Mouse (Mus musculus) lung, embryonic 14.5 days (tissue): ENCODE data around the gene Slc25a41. TPM values are rescaled to one million over a fixed set of nuclear protein-coding genes. Genes with fewer than 3 reads are reported as not detected.
"Not testable (repeated sequence)": the region's sequence is repeated elsewhere in the genome, so short reads cannot be mapped to it uniquely, and the experiment has no call there.

Source experiments
- ATAC-seq: fragments of 200-750 bp; cut with Nextera tagmentation; 2 replicates; pipeline ENCODE4 v1.8.0; 2017; ENCODE audit warnings: mild to moderate bottlenecking, moderate TSS enrichment, moderate library complexity; ENCODE audit not compliant: insufficient read depth
- DNase-seq: peaks from one replicate; pipeline ENCODE4 v3.0.0-alpha.2; 2015
- H3K27ac ChIP-seq: fragments of 300-500 bp; sonication (generic); 2 replicates; pipeline ENCODE4 v1.5.1; 2014; ENCODE audit warnings: low read depth, mild to moderate bottlenecking, moderate library complexity
- H3K27me3 ChIP-seq: fragments of 300-500 bp; sonication (generic); 2 replicates; pipeline ENCODE4 v1.6.1; 2014; ENCODE audit warnings: low read length, control low read depth; ENCODE audit not compliant: insufficient read depth
- H3K36me3 ChIP-seq: fragments of 300-500 bp; sonication (generic); 2 replicates; pipeline ENCODE4 v1.6.1; 2014; ENCODE audit warnings: control low read depth; ENCODE audit not compliant: insufficient read depth
- H3K4me1 ChIP-seq: fragments of 300-500 bp; sonication (generic); 2 replicates; pipeline ENCODE4 v1.6.1; 2014; ENCODE audit warnings: antibody characterized with exemption, control low read depth; ENCODE audit not compliant: insufficient read depth
- H3K4me2 ChIP-seq: fragments of 300-500 bp; sonication (generic); 2 replicates; pipeline ENCODE4 v1.6.1; 2014; ENCODE audit warnings: mild to moderate bottlenecking
- H3K4me3 ChIP-seq: fragments of 300-500 bp; sonication (generic); 2 replicates; pipeline ENCODE4 v1.5.1; 2014; ENCODE audit warnings: low read depth, low read length
- H3K9ac ChIP-seq: fragments of 300-500 bp; sonication (generic); 2 replicates; pipeline ENCODE4 v1.6.1; 2014
- H3K9me3 ChIP-seq: fragments of 300-500 bp; sonication (generic); 2 replicates; pipeline ENCODE4 v1.6.1; 2016; ENCODE audit warnings: low read depth, low read length, control low read depth
- CTCF ChIP-seq: IDR thresholded peaks from 2 replicates; pipeline ENCODE4 v1.5.1; 2016; ENCODE audit warnings: antibody characterized with exemption, low read depth
- WGBS: fragments of 180-500 bp; shearing (Covaris S2); extraction: QIAGEN DNeasy Blood & Tissue Kit; methylation state at CpG from one replicate; pipeline ENCODE4 v1.1.7; 2014; 5-methylcytosine and 5-hydroxymethylcytosine counted together
- polyA plus RNA-seq: library from polyadenylated mRNA; unstranded; fragments of >200 nt; fragmentation: Nextera tagmentation; extraction: Ambion mirVana; gene quantifications from 2 replicates; pipeline ENCODE4 v1.2.1, GENCODE M21; 2014

Gene Slc25a41
- polyA plus RNA-seq, 1 experiment from 2014 or later = 0.16 TPM

- Histone ChIP-seq H3K27me3 (peaks cover 25% of the 10 kb centered on the region), H3K36me3 (0 out of 2 replicates have a peak, but pooled peaks cover 4% of the 10 kb centered on the region), H3K27ac (no peak overlapping the region), H3K4me2 (peak overlapping the region; percentile 90), H3K9ac (no peak overlapping the region), H3K9me3 (no peaks in the 10 kb centered on the region), H3K4me1 (no peaks in the 10 kb centered on the region), H3K4me3 (peak overlapping the region; percentile 75; the same call in 1 of the 2 replicates)
- ATAC-seq = no peak
- DNase-seq = peak; percentile 8
- WGBS = 42% methylated on average over 10 of the region's 10 CpGs
- TF ChIP-seq CTCF = no peak
Measured at GRCm38 (mm10) chr17:57061069-57061468, 19.6 kb upstream of the Slc25a41 start.

- peak overlapping the region; percentile 75 for H3K4me3 ChIP-seq
- peak; percentile 79 for TF ChIP-seq CTCF
- H3K27ac ChIP-seq = no peak overlapping the region
- H3K9me3 ChIP-seq = no peaks in the 10 kb centered on the region
- H3K4me1 ChIP-seq = no peaks in the 10 kb centered on the region
- peak; percentile 89 for ATAC-seq
- WGBS = 1% methylated on average over 44 of the region's 44 CpGs
- H3K9ac ChIP-seq = peak overlapping the region; percentile 64
- DNase-seq = peak; percentile 96
- H3K4me2 ChIP-seq = peak overlapping the region; percentile 90
- peaks cover 25% of the 10 kb centered on the region for H3K27me3 ChIP-seq
- 0 out of 2 replicates have a peak, but pooled peaks cover 2% of the 10 kb centered on the region for H3K36me3 ChIP-seq
Measured at GRCm38 (mm10) chr17:57060231-57060801, 18.9 kb upstream of the Slc25a41 start.

- 0% methylated on average over 45 of the region's 45 CpGs for WGBS
- peak within 1 kb of the TSS; percentile 46; the same call in 1 of the 2 replicates for H3K27ac ChIP-seq
- H3K9me3 ChIP-seq = no peaks in the 10 kb centered on the region
- DNase-seq = peak; percentile 79
- H3K9ac ChIP-seq = peak within 1 kb of the TSS; percentile 64
- no peaks in the 10 kb centered on the region for H3K4me1 ChIP-seq
- TF ChIP-seq CTCF = no peak
- peak within 1 kb of the TSS; percentile 90 for H3K4me2 ChIP-seq
- no peaks in the 10 kb centered on the region for H3K36me3 ChIP-seq
- peak within 1 kb of the TSS; percentile 75 for H3K4me3 ChIP-seq
- peaks cover 25% of the 10 kb centered on the region for H3K27me3 ChIP-seq
- peak; percentile 76 for ATAC-seq
Measured at GRCm38 (mm10) chr17:57059486-57059977, 18.1 kb upstream of the Slc25a41 start, which contains the start of gene Slc25a23. Gene Slc25a23, minus strand, starts transcription at chr17:57059863.

GRCm38 (mm10) chr17:57058891-57059485, 17.5 kb upstream of the Slc25a41 start, which contains the start of gene Crb3:
Gene Crb3, plus strand, starts transcription at chr17:57059105.
- WGBS = under 1% methylated on average over 18 of the region's 22 CpGs
- Histone ChIP-seq H3K9ac (peak within 1 kb of the TSS; percentile 64), H3K9me3 (no peaks in the 10 kb centered on the region), H3K27ac (peak within 1 kb of the TSS; percentile 46; the same call in 1 of the 2 replicates), H3K4me3 (peak within 1 kb of the TSS; percentile 75), H3K27me3 (peaks cover 25% of the 10 kb centered on the region), H3K4me2 (peak within 1 kb of the TSS; percentile 90), H3K36me3 (no peaks in the 10 kb centered on the region), H3K4me1 (no peaks in the 10 kb centered on the region)
- no peak for TF ChIP-seq CTCF
- ATAC-seq (peak; percentile 4; the same call in 1 of the 2 replicates), DNase-seq (peak; percentile 24)

GRCm38 (mm10) chr17:57056246-57056645, 14.8 kb upstream of the Slc25a41 start:
- Histone ChIP-seq H3K27ac (no peak overlapping the region), H3K9ac (no peak overlapping the region), H3K9me3 (no peaks in the 10 kb centered on the region), H3K36me3 (peaks cover 13% of the 10 kb centered on the region; the same call in 1 of the 2 replicates), H3K4me3 (no peak overlapping the region), H3K4me2 (no peak overlapping the region), H3K4me1 (no peaks in the 10 kb centered on the region), H3K27me3 (peaks cover 4% of the 10 kb centered on the region)
- WGBS = 75% methylated on average over 3 of the region's 3 CpGs
- TF ChIP-seq CTCF = no peak
- no peak for ATAC-seq
- DNase-seq = no peak

- not testable (repeated sequence) for H3K4me1 ChIP-seq, H3K9ac ChIP-seq, H3K27me3 ChIP-seq, H3K4me3 ChIP-seq, H3K9me3 ChIP-seq, H3K4me2 ChIP-seq, H3K27ac ChIP-seq, ATAC-seq
- DNase-seq = peak; percentile 30
- peaks cover 13% of the 10 kb centered on the region; the same call in 1 of the 2 replicates for H3K36me3 ChIP-seq
- peak; percentile 38 for TF ChIP-seq CTCF
- 84% methylated on average over 4 of the region's 4 CpGs for whole genome bisulfite sequencing
Measured at GRCm38 (mm10) chr17:57051679-57052078, 10.2 kb upstream of the Slc25a41 start.

- 86% methylated on average over 3 of the region's 3 CpGs for WGBS
- ATAC-seq (no peak), DNase-seq (no peak)
- peaks cover 17% of the 10 kb centered on the region; the same call in 1 of the 2 replicates for H3K36me3 ChIP-seq
- no peak overlapping the region for H3K4me2 ChIP-seq
- no peaks in the 10 kb centered on the region for H3K4me1 ChIP-seq
- no peak for TF ChIP-seq CTCF
- no peak overlapping the region for H3K4me3 ChIP-seq
- no peak overlapping the region for H3K9ac ChIP-seq
- no peaks in the 10 kb centered on the region for H3K9me3 ChIP-seq
- no peaks in the 10 kb centered on the region for H3K27me3 ChIP-seq
- no peak overlapping the region for H3K27ac ChIP-seq
Measured at GRCm38 (mm10) chr17:57048816-57049215, 7.4 kb upstream of the Slc25a41 start.
